Mouse (Mus musculus) thymus, postnatal 4 days (tissue): Measurements from ENCODE around the gene Aasdh.
A peak's percentile ranks its signal among the peaks of the same experiment; 100 is the strongest.

Source experiments
- DNase-seq: peaks from one replicate; pipeline ENCODE4 v3.0.0; 2021

Gene Aasdh

DNA sequence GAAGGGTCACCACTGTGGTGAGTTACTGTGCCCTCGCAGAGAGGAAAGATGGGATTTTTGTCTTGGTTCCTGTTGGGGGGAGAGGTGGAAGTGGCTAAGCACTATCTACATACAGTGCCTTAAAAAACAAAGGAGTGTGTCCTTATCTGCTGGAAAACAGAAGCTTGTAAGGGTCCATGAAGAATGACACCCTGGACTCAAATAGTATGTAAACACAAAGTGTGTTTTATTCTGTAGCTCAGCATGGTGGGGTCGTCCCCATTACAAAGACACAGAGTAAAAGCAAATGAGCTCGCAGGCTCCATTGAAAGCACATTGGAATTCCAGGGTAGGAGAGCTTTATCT lies 813 bp upstream of the Aasdh start:
- no peak for DNase-seq

DNA sequence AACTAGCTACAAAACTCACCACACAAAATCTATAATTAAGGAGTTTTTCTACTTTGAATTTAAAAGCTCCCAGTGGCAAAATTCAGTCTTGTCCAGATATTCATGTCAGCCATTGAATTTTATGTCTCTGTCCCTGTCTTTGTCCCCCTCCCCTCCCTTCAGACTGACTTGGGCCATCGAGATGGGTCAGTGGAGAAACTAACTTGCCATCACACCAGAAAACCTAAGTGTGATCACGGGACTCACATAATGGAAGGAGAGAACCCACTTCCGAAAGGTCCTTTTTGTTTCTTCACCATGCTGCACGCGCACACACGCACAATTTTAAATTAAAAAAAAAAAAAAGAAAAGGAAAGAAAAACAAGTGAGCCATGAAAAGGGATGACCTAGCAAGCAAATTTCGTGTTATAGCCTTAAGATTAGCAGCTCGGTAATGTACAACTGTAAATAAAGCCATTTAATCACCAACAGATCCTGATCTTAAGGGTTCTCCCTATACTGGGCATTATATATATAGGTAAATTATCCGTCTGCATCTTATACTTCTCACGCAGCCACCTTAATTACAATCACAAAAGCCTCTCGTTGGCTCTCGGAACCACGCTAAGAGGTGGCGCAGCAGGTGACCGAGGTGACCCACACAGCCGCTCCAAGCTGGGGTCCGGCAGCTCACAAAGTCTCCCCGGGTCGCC lies 455 bp downstream of the Aasdh start:
- no peak for DNase-seq

GRCm38 (mm10) chr5:76902131-76902530 lies 3.2 kb downstream of the Aasdh start:
- no peak for DNase-seq

- DNase-seq: no peak
Measured at GRCm38 (mm10) chr5:76893084-76893483, 12.2 kb downstream of the Aasdh start.

DNA sequence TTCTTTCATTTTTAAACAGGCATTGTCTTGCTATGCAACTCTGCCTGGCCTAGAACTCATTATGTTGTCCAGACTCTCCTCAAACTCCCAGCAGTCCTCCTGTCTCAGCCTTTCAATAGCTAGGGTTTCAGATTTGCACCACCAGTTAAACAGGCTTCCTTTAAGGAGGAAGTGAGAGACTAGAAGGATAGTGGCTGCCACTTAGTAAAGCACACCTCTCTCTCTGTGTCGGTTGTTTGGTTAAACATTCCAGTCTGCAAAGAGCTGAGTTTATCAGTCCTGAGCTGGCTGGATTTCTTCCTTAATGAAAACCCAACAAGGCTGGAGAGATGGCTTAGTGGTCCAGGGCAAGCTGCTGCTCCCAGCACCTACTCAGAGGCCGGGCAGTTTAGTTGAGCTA lies 12.7 kb downstream of the Aasdh start:
- no peak for DNase-seq

DNA sequence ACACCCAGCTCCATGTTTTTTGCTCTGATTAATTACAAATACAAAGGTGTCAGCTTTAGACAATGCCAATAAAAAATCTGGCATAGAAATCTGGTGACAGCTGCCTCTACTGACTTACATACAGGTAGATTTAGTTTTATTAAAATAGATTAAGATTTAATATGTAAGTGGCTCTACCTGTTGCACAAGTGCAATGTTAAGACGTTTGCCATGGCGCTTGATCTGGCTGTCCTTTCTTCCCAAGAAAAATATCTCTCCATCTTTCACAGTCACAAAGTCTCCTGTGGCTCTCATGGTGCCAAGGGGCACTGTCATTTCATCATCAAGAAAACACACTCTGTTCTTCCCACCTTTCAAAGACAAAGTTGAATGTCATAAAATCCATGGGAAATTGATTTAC lies 18.3 kb downstream of the Aasdh start:
- DNase-seq: no peak

- DNase-seq: no peak
Measured at GRCm38 (mm10) chr5:76884107-76884506, 21.2 kb downstream of the Aasdh start.

- DNase-seq: no peak
Measured at GRCm38 (mm10) chr5:76876106-76876758, 29.1 kb downstream of the Aasdh start.

DNA sequence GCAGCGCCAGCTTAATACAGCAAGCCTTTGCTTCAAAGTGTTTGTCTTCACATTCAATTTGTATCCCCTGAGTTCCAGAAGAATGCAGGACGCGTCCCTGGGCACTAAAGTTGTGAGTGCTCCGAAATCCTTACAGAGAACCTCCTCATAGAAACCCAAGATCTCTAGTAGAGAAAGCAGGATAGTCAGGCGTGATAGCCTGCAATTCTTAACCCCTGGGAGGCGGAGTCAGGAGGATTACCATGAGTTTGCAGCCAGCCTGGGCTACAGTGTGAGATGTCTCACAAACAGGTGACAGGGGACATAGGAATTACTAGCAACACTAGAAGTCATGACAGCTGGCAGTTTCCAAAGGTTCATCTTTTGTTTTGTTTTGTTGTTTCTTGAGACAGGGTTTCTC lies 35.8 kb downstream of the Aasdh start:
- no peak for DNase-seq

GRCm38 (mm10) chr5:76868693-76869286 lies 36.5 kb downstream of the Aasdh start:
- DNase-seq: peak; percentile 57

DNA sequence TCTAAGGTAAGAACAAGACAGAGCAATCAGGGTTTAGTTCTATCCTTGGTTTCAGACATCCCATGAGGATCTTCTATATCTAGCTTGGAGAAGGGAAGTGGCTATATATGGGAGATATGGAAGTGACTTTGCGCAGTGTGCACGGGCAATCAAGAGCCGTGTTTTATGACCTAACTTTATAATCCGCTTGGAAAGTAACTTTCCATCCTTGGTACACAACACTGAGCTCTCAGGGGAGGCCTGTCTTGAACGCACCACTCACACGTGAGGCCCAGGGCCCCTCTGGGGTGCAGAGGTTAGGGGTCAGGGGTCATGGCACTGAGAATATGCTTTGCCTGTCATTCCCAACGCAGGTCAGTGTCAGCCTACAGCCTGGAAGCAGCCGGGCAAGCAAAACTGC lies 38.5 kb downstream of the Aasdh start:
- no peak for DNase-seq

DNA sequence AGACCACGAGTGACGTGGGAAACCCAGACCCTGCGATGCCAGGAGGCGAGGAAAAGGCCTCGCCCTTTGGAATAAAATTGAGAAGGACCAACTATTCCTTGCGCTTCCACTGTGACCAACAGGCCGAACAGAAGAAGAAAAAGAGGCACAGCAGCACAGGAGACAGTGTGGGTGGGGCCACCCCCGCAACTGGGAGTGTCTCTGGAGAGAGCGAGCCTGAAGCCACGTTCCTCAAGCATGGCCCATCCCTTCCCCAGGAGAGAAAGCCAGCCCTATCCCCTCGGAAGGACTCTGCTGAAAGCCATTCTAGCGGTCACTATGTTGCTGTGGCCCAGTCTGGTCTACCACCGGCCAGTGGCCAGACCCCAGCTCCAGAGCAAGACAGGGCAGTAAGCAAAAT lies 46.9 kb downstream of the Aasdh start:
- no peak for DNase-seq

DNA sequence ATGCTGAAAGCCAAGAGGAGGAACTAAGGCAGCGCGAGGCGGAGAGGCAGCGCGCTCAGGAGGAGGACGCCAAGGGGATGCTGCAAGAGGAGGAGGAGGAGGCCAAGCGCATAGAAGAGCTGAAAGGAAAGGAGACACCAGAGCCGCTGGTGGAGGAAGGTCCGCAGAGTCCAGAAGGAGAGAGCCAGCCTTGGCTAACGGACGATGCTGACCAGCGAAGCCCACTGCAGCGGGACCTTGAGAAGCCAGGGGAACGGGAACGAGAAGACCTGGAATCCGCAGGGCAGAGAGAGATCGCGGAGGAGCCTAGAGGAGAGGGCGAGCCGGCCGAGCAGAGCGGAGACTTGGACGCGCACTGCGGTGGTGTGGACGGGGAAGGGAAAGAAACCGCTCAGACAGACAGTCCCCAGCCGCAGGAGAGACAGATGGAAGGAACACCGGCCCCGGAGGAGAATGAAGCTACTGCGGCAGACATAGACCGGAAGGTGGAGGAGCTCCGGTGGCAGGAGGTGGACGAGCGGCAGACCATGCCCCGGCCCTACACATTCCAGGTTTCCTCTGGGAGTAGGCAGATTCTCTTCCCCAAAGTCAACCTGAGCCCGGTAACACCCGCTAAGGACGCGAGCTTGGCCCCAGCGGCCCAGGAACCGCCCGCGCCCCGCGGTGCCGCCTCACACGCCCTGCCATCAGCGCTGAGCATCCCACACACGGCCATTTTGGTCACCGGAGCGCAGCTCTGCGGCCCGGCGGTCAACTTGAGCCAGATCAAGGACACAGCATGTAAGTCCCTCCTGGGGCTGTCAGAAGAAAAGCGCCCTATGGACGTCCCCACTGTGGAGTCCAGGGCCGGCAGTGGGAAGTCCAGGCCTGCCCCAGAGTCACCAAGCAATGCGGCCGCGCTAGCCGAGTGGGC lies 48.0 kb downstream of the Aasdh start:
- DNase-seq: no peak

- DNase-seq: no peak
Measured at GRCm38 (mm10) chr5:76855829-76856600, 49.3 kb downstream of the Aasdh start.

DNA sequence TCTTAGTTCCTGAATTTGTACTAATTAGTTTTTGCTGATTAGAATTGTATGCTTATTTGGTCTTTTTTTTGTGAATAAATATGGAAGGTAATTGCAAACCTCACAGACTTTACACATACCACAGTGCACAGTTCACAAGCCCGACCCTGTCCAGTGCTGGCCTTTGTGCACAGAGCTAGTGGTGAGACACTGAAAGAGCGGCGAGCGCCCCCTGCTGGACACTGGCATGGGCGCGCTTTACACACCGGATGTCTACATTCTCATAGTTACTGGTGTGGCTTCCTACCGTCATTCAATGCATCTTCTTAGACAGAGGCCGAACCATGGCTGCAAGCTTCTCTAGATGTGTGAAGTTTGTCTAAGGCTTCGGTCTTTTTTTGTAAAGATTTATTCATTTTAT lies 51.8 kb downstream of the Aasdh start:
- DNase-seq: peak; percentile 89

DNA sequence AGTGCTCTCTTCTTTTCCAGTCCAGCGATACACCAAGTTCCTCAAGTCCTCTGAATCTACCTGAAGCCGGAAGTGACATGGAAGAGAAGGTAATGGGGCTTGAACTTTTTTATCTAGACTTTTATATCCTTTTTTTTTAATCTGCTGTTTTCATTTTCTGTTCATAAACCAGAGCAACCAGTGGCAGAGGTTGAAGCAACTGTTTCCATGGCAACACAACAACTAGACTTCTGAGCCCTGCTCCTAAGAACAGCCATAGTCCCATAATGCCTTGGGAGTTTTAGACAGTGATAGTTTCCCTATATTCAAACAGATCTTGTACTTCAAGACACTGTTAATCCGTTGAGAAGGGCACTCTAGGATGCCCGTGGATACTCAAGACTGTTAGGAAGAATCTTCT lies 54.0 kb downstream of the Aasdh start:
- DNase-seq: no peak

DNA sequence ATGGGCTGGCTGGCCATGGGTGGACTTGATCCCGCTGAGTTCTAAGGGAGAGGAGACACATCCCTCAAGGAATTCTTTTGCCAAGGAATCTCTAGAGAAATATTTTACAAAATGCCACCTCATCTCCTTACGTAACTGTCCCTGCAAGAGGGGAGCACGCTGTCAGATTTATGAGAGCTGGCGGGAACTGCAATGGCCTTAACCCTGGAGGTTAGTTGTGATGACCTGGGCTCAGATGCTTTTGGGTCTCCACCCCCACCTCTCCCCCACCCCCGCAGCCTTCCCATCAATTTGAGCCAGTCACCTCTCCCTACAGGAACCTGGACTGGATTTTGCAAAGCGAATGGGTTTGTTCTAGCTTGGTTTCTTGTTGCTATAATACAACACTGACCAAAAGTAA lies 58.2 kb downstream of the Aasdh start:
- no peak for DNase-seq

GRCm38 (mm10) chr5:76844618-76845186 lies 60.6 kb downstream of the Aasdh start:
- no peak for DNase-seq

GRCm38 (mm10) chr5:76843851-76844419 lies 61.4 kb downstream of the Aasdh start:
- DNase-seq: no peak

- DNase-seq: peak; percentile 77
Measured at GRCm38 (mm10) chr5:76843448-76843847, 61.9 kb downstream of the Aasdh start.

- no peak for DNase-seq
Measured at GRCm38 (mm10) chr5:76841859-76842258, 63.5 kb downstream of the Aasdh start.

DNA sequence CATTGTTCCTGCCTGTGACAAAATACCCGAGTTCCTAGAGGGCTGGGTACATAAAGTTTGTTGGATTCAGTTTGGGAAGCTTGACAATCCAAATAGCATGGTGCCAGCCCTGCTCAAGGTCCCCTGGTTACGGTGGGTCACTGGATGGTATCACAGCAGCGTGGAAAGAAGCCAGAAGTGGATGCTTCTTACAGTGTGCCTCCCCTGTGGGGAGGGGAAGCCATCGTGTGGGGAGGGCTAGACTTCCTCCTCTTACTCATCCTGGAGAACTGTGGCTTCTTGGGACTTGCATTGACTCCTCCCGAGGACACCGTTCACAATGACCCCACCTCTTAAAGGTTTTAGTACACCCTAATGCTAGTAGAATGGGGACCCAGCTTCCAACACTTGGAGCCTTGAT lies 65.5 kb downstream of the Aasdh start:
- DNase-seq: no peak
